Mouse (Mus musculus): Measurements from ENCODE around the gene Pygb.

The Pygb gene

DNA sequence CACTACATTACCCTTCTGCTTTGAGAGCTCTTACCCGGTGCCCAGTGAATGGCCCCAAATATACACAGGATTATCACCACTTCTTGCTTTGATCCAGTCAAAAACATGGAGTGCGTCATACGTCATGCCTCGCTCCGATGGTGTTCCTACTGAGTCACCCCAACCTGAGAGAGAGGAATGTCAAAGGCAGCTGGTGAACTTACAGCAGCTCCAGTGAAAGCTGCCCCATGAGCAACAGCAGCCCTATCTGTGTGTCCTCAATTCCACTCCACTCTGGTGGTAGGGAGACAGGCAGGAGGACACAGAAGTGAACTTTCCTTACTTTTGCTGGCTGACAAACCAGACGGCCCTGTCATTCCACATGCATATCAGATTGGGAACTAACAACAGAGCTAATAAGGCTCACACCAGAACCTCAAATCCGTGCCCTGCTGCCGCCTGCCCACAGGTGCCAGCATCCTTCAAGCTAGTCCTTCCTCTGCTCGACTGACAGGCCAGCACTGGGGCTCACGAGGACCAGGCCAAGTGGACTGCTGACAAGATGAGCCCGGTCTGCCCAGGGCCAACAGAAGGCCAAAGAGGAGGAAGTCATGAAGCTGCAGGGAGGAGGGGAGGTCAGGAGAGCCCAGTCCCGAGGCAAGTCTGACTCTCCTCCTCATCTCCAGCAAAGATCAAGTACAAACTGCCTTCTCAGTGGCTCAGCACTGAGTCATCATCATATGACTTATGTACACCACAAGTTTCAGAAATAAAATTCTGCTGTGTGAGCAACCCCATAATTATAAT is 53.3 kb downstream of the Pygb start:
- in situ Hi-C loops (cut with MboI), result no loop called here

DNA sequence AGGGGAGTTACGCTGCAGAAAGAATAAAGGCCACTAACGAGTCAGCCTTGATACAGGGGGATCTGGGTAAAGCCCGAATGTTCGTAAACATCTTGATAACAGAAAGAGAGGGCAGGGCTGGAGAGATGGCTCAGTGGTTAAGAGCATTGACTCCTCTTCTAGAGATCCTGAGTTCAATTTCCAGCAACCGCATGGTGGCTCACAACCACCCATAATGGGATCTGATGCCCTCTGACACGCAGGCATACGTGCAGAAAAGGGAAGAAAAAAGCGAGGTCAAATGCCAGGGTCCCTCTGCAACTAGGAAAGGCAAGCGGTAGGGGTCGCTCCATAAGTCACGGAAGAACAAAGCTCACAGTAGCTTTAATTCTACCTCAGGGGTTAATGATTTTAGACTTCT is 54.6 kb downstream of the Pygb start:
- in situ Hi-C loops (cut with MboI), result no loop called here

DNA sequence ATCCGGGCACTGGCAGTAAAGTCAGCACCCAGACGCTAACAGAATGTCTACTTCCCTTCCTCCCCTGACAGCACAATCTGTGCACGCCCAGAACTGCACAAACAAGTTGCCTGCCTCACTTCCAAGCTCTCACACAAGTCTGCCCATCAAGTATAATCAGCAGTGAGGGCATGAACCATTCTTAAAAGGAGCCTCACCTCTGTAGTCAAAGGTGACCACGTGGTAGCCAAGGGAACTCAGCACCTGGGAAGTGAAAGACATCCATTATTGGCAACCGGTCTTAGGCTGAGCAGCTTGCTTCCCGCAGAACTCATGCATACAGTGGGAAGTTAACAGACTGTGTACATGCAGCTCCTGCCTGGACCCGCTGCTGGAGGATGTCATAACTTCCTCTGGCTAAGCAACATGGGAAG is 55.5 kb downstream of the Pygb start:
- in situ Hi-C loops (cut with MboI), result no loop called here

DNA sequence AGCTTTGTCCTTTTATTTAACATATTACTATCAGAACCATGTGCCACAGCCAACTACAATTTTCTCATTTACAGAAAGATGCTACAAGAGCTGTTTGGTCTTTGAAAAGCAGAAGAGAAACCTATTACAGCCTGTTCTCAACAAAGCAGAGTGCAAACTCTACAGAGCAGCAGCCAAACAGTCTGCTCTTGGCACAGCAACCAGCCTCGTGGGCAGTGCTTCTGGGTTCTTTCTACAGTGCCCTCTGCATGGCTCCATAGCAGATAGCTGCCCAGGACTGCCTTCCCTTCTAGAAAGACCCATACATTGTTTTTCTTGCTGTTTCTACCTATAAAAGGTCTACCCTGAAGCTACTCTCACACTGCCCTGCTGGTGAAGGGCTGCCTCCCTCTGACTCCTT is 58.3 kb downstream of the Pygb start:
- in situ Hi-C loops (cut with MboI), result no loop called here

DNA sequence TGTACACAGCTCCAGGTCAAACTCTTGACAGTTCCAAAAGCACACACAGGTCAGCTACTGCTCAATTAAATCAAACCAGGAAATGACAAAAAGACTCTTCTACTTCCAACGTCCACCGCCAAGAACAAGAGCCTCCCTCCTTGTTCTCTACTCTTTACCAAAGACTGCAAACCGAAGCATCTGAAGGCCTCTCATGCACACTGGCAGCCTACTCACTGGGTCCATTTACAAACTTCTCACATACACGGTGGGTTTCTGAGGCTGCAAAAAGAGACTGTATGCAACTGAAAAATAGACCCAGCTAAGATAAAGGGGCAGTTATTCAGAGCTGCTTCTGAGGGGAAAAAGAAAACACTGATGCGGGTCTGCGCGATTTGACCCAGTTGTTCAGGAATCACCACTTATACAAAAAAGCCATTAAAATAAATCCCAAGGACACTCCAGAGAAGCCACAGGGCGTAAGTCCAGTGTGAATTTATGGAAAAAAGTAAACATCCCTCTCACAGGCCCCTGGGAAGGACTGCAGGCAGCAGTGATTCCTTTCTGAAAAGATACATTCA is 61.0 kb downstream of the Pygb start:
- in situ Hi-C loops (cut with MboI), result no loop called here

DNA sequence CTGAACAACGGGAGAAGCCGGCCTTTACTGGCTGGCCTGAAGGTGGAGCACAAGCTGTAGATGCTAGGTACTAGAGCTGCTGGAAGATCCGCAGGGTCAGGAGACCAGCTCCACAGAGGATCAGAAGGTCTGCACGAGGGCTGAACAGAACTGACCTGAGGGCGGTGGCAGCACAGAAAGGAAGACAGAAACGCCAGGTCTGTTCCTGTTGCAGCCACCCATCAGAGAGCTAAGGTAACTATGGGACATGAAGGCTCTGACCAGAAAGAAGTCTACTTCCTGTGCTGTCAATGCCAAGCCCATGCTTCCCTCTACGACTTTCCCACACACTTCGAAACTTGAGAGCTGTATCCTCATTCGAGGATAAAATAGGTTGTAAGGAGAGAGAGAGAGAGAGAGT is 64.7 kb downstream of the Pygb start:
- in situ Hi-C loops (cut with MboI), result no loop called here

DNA sequence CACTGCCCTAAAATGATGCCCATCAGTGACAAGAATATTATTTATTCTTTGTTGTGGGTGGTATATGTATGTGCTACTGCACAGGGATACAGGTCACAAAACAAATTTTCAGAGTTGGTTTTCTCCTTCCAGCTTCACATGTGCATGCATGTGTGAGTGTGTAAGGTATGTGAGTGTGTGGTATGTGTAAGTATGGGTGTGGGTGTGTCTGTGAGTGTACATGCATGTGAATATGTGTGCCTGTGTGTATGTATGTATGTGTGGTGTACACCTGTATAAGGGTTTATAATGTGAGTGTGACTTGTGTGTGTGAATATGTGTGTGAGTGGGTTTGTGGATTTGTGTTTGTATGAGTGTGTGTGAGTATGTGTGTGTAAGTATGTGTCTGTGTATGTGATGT is 68.7 kb downstream of the Pygb start:
- in situ Hi-C loops (cut with MboI), result no loop called here

DNA sequence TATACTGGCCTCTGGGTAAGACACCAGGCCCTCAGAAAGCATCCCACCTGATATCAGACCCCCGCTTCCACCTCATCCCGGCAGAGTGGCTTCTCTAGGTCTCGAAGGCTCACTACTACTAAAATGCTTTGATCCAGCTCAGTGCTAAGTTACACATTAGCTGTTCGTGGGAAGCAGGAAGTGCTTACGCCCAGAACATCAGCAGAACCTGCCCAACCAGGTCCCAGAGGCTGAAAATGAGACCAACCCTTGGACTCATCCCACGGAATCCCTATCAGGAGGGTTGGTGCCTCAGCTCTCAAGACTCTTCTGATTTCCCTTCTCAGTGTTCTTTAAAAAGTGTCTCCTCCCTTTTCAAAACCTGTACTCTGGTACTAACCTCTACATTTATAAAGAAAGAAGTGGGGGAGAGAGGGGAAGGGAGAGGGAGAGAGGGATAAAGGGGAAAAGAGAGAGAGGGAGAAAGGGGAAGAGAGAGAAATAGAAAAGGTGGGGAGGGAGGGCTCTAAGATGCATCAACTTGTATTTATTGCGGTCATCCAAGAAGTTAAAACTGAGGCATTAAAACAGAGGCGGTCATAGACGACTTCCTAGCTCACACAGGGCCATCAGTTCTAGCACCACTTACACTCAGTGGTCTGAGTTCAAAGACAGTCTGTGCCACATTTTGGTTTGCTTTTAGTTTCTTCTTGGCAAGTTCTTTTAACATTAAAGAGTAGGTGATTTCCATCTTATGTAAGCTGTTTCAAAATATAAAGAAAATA is 72.4 kb downstream of the Pygb start:
- in situ Hi-C loops (cut with MboI), result no loop called here

DNA sequence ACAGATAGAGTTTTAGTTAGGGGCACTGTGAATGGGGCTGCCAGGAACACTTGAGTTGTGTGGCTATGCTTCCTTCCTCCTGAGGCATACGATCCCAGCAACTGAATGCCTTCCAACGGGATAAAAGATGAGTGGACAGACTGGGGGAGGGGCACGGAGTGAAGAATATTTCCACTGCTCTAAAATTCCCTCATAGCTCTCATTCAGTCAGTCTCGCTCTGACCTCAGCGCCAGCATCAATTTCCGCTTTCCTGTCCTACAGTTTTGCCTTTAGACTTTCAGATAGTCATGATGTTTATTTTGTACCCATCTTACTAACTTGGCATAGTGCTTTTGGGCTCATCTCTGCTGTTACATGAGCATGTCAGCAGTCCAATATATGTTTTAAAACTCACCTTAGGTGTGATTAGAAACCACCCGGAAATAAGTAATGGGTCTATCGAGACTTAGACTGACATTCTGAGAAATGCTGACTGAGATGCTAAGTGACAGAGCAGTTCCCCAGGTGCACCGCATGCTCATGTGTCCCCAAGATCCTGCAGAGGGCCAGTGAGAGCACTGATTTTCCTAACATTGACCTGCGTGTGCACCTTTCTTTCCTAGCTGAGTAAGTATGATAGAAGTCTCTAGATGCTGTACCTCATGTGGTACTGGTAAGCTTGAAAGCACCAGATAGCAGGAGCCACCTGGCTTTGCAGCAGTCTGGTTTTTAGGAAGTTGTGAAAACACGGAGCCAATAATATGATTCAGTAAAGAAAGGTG is 73.4 kb downstream of the Pygb start:
- in situ Hi-C loops (cut with MboI), result no loop called here

DNA sequence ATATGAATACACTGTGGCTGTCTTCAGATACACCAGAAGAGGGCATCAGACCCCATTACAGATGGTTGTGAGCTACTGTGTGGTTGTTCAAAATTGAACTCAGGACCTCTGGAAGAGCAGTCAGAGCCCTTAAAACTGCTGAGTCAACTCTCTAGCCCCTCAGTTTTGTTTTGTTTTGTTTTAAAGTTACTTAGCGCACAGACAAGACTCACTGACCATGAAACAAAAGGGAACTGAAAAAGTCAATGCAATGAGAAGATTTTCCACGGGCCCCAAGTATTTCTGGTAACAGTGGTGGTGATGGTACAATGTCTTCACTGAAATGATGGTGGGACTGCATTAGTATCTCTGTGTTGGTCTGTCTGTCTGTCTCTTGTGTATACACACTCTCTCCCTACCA is 74.6 kb downstream of the Pygb start:
- in situ Hi-C loops (cut with MboI), result no loop called here

DNA sequence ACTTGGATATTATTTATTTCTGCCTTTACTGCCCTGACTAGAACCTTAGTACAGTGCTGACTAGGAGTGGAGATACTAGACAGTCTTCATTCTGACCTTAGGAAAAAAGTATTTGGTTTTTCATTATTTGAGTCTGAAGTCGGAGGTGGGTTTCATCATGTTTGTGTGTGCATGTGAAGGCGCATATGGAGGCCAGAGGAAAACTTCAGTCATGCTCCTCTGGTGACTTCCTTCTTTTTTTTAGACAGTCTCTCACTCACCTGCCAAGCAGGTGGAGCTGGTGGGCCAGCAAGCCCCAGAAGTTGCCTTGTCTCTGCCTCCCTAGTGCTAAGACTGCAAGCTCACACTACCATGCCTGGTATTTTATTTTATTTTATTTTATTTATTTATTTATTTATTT is 80.5 kb downstream of the Pygb start:
- in situ Hi-C loops (cut with MboI), result no loop called here

DNA sequence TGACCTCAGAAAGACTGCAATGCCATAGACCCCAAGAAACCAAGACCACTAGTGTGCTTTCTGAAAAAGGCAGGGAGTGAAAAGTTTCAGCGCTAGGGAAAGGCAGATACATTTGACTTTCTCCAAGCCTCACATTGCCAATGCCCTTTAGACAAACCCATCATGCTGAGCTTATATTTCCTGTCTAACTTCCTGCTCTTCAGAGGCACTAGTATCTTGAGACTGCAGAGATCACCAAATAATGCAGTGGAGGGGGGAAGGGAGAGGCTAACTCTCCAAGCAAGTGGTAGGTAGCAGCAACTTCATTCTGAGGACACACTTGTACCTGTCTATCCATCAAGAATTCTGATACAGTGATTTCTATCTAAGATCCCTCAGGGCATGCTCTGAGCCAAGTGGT is 82.9 kb downstream of the Pygb start:
- in situ Hi-C loops (cut with MboI), result no loop called here

DNA sequence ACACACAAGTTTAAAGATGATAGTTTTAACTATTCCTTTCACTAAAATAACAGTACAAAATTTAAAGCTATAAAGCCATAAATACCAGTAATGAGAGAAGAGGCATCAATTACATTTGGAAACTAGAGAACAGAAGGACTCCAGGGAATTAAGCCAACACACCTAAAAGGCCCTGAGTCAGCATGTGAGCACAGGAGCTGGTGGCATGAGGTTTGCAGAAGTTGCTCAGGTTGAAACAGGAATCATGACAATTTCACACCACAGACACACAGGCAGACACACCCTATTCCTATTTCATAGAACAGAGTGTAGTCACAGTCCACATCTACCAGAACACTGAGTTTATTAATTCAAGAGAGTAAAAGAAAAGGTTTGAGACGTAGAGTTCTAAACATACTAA is 88.0 kb downstream of the Pygb start:
- in situ Hi-C loops (cut with MboI), result no loop called here

DNA sequence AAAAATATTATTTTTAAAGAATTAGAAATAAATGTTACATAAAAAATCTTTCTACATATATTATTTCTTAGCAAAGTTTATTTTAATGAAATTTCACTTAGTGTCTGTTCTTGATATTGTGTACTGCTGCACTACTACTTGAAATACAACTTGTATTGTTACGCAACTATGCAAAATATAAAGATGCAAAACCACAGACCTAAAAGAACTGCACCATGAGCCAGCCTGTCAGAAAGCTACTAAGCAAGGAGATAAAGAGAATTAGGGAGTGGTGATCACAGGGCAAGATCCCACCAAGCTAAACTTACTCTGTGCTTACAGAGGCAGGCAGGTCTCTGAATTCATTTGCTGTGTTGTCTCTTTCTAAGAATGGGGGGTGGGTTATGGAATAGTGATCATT is 88.7 kb downstream of the Pygb start:
- in situ Hi-C loops (cut with MboI), result no loop called here

DNA sequence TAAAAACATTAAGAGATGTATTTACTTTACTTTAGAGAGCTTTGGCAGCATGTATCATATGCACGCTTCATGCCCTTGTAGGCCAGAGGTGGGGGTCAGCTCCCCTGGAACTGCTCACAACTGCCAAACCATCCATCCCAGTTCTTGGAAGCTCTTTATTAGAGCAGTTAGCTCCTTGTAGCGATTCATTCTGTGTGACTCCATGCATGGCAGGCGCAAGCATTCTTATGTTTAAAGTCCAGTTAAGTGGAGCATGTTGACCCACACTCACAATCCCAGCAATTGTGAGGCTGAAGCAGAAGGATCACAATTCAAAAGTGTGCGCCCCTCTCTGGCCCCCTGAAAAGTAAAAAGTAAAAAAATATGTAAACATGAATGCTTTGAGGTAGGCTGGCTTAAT is 91.0 kb downstream of the Pygb start:
- in situ Hi-C loops (cut with MboI), result no loop called here
